Mouse (Mus musculus) liver, postnatal 0 days (tissue): ENCODE data around the gene Hmg20b.
A peak's percentile ranks its signal among the peaks of the same experiment; 100 is the strongest.

ENCODE experiments used
- CTCF ChIP-seq: sonication (generic); IDR thresholded peaks from 2 replicates; pipeline ENCODE4 v1.5.1; 2016; ENCODE audit warnings: antibody characterized with exemption, low read depth
- EP300 ChIP-seq: IDR thresholded peaks from 2 replicates; pipeline ENCODE4 v1.6.1; 2016; ENCODE audit warnings: antibody characterized with exemption, low read depth, mild to moderate bottlenecking

GRCm38 (mm10) chr10:81389801-81390677 lies 39.8 kb upstream of the Hmg20b start:
- TF ChIP-seq CTCF = peak; percentile 96
- TF ChIP-seq EP300 = no peak
